Mouse (Mus musculus): Measurements from ENCODE around the gene Prdm2. TPM values are rescaled to one million over a fixed set of nuclear protein-coding genes. Genes with fewer than 3 reads are reported as not detected.

The Prdm2 gene
- polyA plus RNA-seq, 1 experiment from 2014 or later = 4.0 TPM

DNA sequence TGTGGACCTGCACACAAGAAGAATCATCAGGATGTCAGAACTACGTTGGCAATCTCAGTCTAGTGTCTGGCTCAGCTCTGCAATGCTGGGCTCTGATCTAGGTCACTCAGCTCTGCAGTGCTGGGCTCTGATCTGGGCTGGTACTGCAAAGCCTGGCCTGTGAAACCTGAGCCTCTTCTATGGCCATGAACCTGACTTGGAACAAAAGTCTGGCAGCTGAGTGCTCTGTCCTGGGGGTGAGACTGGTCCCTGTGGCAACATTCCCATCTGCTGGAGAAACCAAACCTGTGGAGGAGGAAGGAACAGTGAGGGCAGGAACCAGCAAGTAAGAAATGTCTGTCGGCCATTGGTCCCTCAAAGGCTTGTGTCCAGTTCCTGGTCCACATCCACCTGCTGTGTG is 109.0 kb downstream of the Prdm2 start:
- TF ChIP-seq CTCF (IDR thresholded peaks at IDR 0.05; ENCODE audit: low read depth) = no peak
- Histone ChIP-seq H3K27me3 (replicated peaks; ENCODE audit: control insufficient read depth, insufficient read depth, low read length) (no peaks in the 10 kb centered on the region), H3K4me3 (ENCODE audit: low read depth, low read length) (no peak overlapping the region), H3K4me1 (replicated peaks; ENCODE audit: control insufficient read depth, insufficient read depth, low read length) (no peaks in the 10 kb centered on the region), H3K27ac (ENCODE audit: low read depth, low read length) (no peak overlapping the region), H3K9ac (ENCODE audit: low read depth, low read length) (no peak overlapping the region), H3K36me3 (ENCODE audit: control insufficient read depth, insufficient read depth) (no peaks in the 10 kb centered on the region; the same call in none of the 2 replicates), H3K4me2 (replicated peaks; ENCODE audit: low read depth) (no peak overlapping the region), H3K9me3 (ENCODE audit: control insufficient read depth) (no peaks in the 10 kb centered on the region)
- WGBS = 78% methylated on average over 2 of the region's 2 CpGs
- no peak for ATAC-seq

DNA sequence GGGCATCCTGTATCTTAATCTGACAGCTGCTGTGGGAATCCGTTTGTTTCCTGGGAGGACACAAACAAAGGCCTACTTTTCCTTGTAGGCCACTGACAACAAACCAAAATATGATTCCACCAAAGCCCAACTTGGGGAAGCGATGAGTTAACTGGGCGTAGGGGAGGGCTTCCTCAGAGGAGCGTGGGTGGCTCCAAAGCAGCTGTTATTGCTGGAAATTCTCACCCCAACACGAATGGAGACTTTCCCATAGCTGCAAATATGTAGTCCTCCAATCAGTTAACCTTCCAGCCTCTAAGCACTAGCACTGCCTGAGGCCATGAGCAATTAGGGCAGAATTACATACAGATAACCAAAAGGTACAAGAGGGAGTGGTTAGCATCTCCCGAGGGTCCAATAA is 112.6 kb downstream of the Prdm2 start:
- H3K27ac ChIP-seq (ENCODE audit: low read depth, low read length) = no peak overlapping the region
- no peaks in the 10 kb centered on the region for H3K9me3 ChIP-seq (ENCODE audit: control insufficient read depth)
- no peaks in the 10 kb centered on the region for H3K36me3 ChIP-seq (ENCODE audit: control insufficient read depth, insufficient read depth)
- no peak for ATAC-seq
- H3K27me3 ChIP-seq (replicated peaks; ENCODE audit: control insufficient read depth, insufficient read depth, low read length) = no peaks in the 10 kb centered on the region
- H3K4me1 ChIP-seq (replicated peaks; ENCODE audit: control insufficient read depth, insufficient read depth, low read length) = no peaks in the 10 kb centered on the region
- H3K4me3 ChIP-seq (ENCODE audit: low read depth, low read length) = no peak overlapping the region
- H3K9ac ChIP-seq (ENCODE audit: low read depth, low read length) = no peak overlapping the region
- no peak overlapping the region for H3K4me2 ChIP-seq (replicated peaks; ENCODE audit: low read depth)
- TF ChIP-seq CTCF (IDR thresholded peaks at IDR 0.05; ENCODE audit: low read depth) = no peak
- WGBS = 54% methylated on average over 6 of the region's 6 CpGs

DNA sequence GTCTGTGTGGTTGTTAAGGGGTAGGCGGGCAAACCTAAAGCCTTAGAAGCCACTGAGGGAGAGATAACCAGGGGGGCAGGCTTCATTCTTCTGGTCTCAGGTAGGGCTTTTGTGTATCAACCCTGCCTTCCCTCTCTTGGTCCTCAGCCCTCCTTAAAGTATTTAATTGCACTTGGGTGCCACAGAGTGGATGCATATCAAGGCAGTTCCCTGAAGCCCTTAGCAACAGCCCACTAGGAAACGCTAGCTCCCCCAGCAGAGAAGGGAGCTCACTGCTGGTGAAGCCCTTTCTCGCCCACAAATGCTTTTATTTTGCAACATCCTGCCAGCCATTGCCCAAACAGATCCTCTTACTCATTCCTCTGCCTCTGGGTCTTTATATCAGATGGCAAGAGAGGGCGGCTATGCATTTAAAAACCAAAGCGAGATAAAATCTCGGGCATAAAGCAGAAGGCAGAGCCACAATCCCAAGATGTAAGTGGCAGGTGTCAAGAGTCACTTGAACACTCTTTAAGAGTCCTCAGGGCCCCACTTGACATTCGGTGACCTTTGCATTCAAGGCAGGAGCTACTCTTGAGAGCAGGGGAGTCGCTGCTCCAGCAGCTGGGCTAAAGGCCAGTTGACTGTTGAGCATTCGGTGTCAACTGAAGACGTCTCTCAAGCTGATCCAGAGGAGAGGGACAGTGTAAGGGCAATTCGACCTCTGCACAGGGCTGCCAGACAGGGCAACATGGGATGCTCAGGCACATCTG is 113.3 kb downstream of the Prdm2 start:
- TF ChIP-seq CTCF (IDR thresholded peaks at IDR 0.05; ENCODE audit: low read depth) = no peak
- WGBS = 59% methylated on average over 11 of the region's 11 CpGs

DNA sequence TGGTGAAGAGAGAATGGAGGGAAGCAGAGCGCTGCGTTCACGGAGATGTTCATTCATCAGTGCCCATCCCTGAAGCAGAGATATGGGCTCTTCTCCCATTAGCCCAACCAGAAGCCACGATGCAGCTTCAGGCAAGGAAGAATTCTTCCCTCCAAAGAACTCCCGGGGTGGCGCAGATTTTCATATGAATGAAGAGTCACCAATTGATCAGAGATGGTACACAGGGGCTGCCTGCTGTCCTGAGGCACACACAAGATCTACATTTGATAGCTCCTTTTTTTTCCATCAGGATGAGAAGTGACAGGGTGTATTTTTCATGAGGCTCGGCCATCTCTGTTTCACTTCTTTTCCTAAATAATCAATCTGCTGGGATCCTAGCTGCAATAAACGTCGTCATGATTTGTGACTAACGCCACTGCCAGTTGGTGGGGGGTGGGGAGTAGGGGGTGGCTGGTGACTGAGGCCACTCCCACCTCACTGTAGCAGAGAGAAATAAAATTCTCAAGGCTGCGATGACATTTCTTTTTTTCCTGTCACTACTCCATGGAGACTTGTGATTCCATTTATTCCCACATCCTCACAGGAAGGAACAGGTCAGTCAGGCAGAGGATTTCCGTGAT is 120.6 kb downstream of the Prdm2 start:
- no peaks in the 10 kb centered on the region for H3K27me3 ChIP-seq (replicated peaks; ENCODE audit: control insufficient read depth, insufficient read depth, low read length)
- ATAC-seq = no peak
- no peak overlapping the region for H3K9ac ChIP-seq (ENCODE audit: low read depth, low read length)
- WGBS = 27% methylated on average over 12 of the region's 12 CpGs
- H3K36me3 ChIP-seq (ENCODE audit: control insufficient read depth, insufficient read depth) = no peaks in the 10 kb centered on the region
- no peak overlapping the region for H3K4me2 ChIP-seq (replicated peaks; ENCODE audit: low read depth)
- no peak overlapping the region for H3K27ac ChIP-seq (ENCODE audit: low read depth, low read length)
- H3K4me3 ChIP-seq (ENCODE audit: low read depth, low read length) = no peak overlapping the region
- H3K9me3 ChIP-seq (ENCODE audit: control insufficient read depth) = no peaks in the 10 kb centered on the region
- H3K4me1 ChIP-seq (replicated peaks; ENCODE audit: control insufficient read depth, insufficient read depth, low read length) = no peaks in the 10 kb centered on the region
- no peak for TF ChIP-seq CTCF (IDR thresholded peaks at IDR 0.05; ENCODE audit: low read depth)

More for the DNA sequence above, 113.3 kb downstream of the Prdm2 start:
- H3K27ac ChIP-seq (ENCODE audit: low read depth, low read length) = no peak overlapping the region
- H3K27me3 ChIP-seq (replicated peaks; ENCODE audit: control insufficient read depth, insufficient read depth, low read length) = no peaks in the 10 kb centered on the region
- no peaks in the 10 kb centered on the region for H3K4me1 ChIP-seq (replicated peaks; ENCODE audit: control insufficient read depth, insufficient read depth, low read length)
- no peak for ATAC-seq
- no peak overlapping the region for H3K4me2 ChIP-seq (replicated peaks; ENCODE audit: low read depth)
- no peak overlapping the region for H3K9ac ChIP-seq (ENCODE audit: low read depth, low read length)
- H3K9me3 ChIP-seq (ENCODE audit: control insufficient read depth) = no peaks in the 10 kb centered on the region
- no peak overlapping the region for H3K4me3 ChIP-seq (ENCODE audit: low read depth, low read length)
- H3K36me3 ChIP-seq (ENCODE audit: control insufficient read depth, insufficient read depth) = no peaks in the 10 kb centered on the region

DNA sequence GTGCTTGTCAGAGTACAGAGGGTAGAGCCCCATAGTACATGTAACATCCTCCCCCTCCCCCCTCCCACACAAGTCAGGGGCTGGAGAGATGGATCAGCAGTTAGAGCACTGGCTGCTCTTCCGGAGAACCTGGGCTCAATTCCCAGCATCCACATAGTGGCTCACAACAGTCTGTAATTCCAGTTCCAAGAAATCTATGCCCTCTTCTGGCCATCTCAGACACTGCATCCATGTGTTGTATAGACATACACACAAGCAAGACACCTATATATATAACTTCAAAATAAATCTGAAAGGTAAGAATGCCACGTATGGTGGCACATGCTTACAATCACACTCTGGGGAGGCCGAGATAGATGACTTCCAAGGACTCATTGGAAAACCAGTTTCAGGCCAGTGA is 122.2 kb downstream of the Prdm2 start:
- H3K4me1 ChIP-seq (replicated peaks; ENCODE audit: control insufficient read depth, insufficient read depth, low read length) = no peaks in the 10 kb centered on the region
- TF ChIP-seq CTCF (IDR thresholded peaks at IDR 0.05; ENCODE audit: low read depth) = no peak
- H3K4me2 ChIP-seq (replicated peaks; ENCODE audit: low read depth) = no peak overlapping the region
- no peak overlapping the region for H3K27ac ChIP-seq (ENCODE audit: low read depth, low read length)
- no peak for ATAC-seq
- no peak overlapping the region for H3K9ac ChIP-seq (ENCODE audit: low read depth, low read length)
- no peak overlapping the region for H3K4me3 ChIP-seq (ENCODE audit: low read depth, low read length)
- H3K27me3 ChIP-seq (replicated peaks; ENCODE audit: control insufficient read depth, insufficient read depth, low read length) = no peaks in the 10 kb centered on the region
- 91% methylated on average over 3 of the region's 3 CpGs for WGBS
- no peaks in the 10 kb centered on the region for H3K36me3 ChIP-seq (ENCODE audit: control insufficient read depth, insufficient read depth)
- H3K9me3 ChIP-seq (ENCODE audit: control insufficient read depth) = no peaks in the 10 kb centered on the region

DNA sequence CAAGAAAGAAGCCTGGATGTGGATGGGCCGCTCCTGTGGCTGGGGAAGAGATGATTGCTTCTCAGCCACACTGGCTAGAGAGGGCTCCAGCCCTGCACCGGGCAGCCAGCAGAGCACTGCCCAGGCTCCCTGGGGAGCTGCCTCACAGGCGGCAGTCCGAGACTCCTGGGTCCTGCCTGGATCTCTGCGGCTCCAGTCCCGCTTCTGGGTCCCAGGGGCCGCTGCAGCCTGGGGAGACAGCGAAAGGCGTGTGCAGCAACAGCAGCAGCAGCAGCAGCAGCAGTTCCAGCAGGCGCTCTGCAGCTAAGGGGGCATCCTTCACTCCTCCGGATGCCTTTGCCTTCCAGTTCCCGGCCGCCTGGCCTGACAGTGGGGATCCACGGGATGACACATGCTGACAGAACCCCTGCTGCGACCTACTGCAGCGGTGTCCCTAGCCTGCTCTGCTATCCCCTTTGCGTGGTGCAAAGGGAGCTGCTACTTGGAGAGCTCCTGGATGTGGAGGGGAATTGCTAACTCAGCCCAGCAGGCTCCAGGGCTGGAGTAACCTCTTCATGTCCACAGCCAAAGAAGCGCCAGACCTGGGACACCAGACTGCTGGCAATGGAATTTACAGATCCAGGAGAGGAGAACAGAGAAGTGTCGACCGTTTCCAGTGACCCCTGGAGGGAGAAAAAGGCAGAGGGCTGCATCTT is 138.6 kb downstream of the Prdm2 start:
- 7% methylated on average over 20 of the region's 20 CpGs for WGBS
- 0 out of 2 replicates have a peak overlapping the region, but pooled peaks have one; percentile 30 for H3K4me2 ChIP-seq (replicated peaks; ENCODE audit: low read depth)
- peak; percentile 40 for TF ChIP-seq CTCF (IDR thresholded peaks at IDR 0.05; ENCODE audit: low read depth)
- ATAC-seq = no peak
- no peaks in the 10 kb centered on the region for H3K36me3 ChIP-seq (ENCODE audit: control insufficient read depth, insufficient read depth)
- no peak overlapping the region for H3K4me3 ChIP-seq (ENCODE audit: low read depth, low read length)
- H3K9ac ChIP-seq (ENCODE audit: low read depth, low read length) = no peak overlapping the region
- no peaks in the 10 kb centered on the region for H3K4me1 ChIP-seq (replicated peaks; ENCODE audit: control insufficient read depth, insufficient read depth, low read length)
- no peaks in the 10 kb centered on the region for H3K9me3 ChIP-seq (ENCODE audit: control insufficient read depth)
- H3K27ac ChIP-seq (ENCODE audit: low read depth, low read length) = no peak overlapping the region
- no peaks in the 10 kb centered on the region for H3K27me3 ChIP-seq (replicated peaks; ENCODE audit: control insufficient read depth, insufficient read depth, low read length)

Measured in intestine, postnatal 0 days (tissue).